Mouse (Mus musculus) brain, embryonic 14.5 days (tissue): ENCODE measurements around the gene Avp.

Source experiments
- CTCF ChIP-seq: fragments of 200-500 bp; IDR thresholded peaks from 2 replicates; pipeline ENCODE4 v1.5.1; 2012; ENCODE audit warnings: inconsistent platforms, mild to moderate bottlenecking, moderate library complexity, borderline replicate concordance; ENCODE audit not compliant: insufficient read depth, insufficient read length; ENCODE audit errors: extremely low read depth
- POLR2A ChIP-seq: fragments of 200-500 bp; IDR thresholded peaks from 2 replicates; pipeline ENCODE4 v1.6.1; 2012; ENCODE audit warnings: mild to moderate bottlenecking, inconsistent platforms, borderline replicate concordance; ENCODE audit not compliant: poor library complexity, insufficient read depth, insufficient read length, severe bottlenecking; ENCODE audit errors: extremely low read depth

GRCm38 (mm10) chr2:130589157-130589556 lies 6.8 kb upstream of the Avp start:
- TF ChIP-seq POLR2A: no peak
- no peak for TF ChIP-seq CTCF
